Mouse (Mus musculus) liver, embryonic 14.5 days (tissue): ENCODE measurements around the gene Trim3. TPM values are rescaled to one million over a fixed set of nuclear protein-coding genes. Genes with fewer than 3 reads are reported as not detected.

Experiments used
- ATAC-seq: fragments of 200-750 bp; cut with Nextera tagmentation; 2 replicates; pipeline ENCODE4 v1.8.0; 2017; ENCODE audit warnings: moderate number of reproducible peaks, mild to moderate bottlenecking, moderate library complexity; ENCODE audit not compliant: insufficient read depth
- DNase-seq, 3 experiments: peaks; one replicate each; pipeline ENCODE4 v3.0.0-alpha.2; 2012 to 2013; ENCODE audit warnings: low read depth in 3 of 3, low spot score in 3 of 3
- H3K27ac ChIP-seq: fragments of 300-500 bp; sonication (generic); 2 replicates; pipeline ENCODE4 v1.5.1; 2014; ENCODE audit warnings: moderate library complexity, mild to moderate bottlenecking, control low read depth, inconsistent platforms
- H3K27me3 ChIP-seq: fragments of 300-500 bp; sonication (generic); 2 replicates; pipeline ENCODE4 v1.6.1; 2014; ENCODE audit warnings: mild to moderate bottlenecking, low read length, moderate library complexity; ENCODE audit not compliant: control insufficient read depth, insufficient read depth
- H3K36me3 ChIP-seq: fragments of 300-500 bp; sonication (generic); replicated peaks from 2 replicates; pipeline ENCODE4 v1.6.1; 2014; ENCODE audit warnings: low read depth; ENCODE audit not compliant: control insufficient read depth, insufficient read depth
- H3K4me1 ChIP-seq, 2 experiments: fragments of 200-500 bp in 1 of 2; fragments of 300-500 bp in 1 of 2; sonication (generic) in 1 of 2; replicated peaks; 2 replicates each; pipeline ENCODE4 v1.6.1; 2012 to 2014; ENCODE audit warnings: antibody characterized with exemption in 1 of 2, inconsistent platforms in 1 of 2, low read length in 1 of 2; ENCODE audit not compliant: control insufficient read depth in 2 of 2, insufficient read depth in 2 of 2
- H3K4me2 ChIP-seq: fragments of 300-500 bp; sonication (generic); 2 replicates; pipeline ENCODE4 v1.6.1; 2014; ENCODE audit warnings: low read depth, mild to moderate bottlenecking, control low read depth, moderate library complexity
- H3K4me3 ChIP-seq, 2 experiments: fragments of 200-500 bp in 1 of 2; fragments of 300-500 bp in 1 of 2; sonication (generic) in 1 of 2; 2 replicates each; pipeline ENCODE4 v1.5.1; 2012 to 2014; ENCODE audit warnings: low read depth in 2 of 2, low read length in 2 of 2, mild to moderate bottlenecking in 2 of 2, control low read depth in 1 of 2, inconsistent platforms in 1 of 2, moderate library complexity in 1 of 2; ENCODE audit not compliant: insufficient read depth in 1 of 2
- H3K9ac ChIP-seq: fragments of 300-500 bp; sonication (generic); replicated peaks from 2 replicates; pipeline ENCODE4 v1.6.1; 2014; ENCODE audit warnings: mild to moderate bottlenecking, control low read depth, moderate library complexity
- H3K9me3 ChIP-seq: fragments of 300-500 bp; sonication (generic); 2 replicates; pipeline ENCODE4 v1.6.1; 2016; ENCODE audit warnings: low read length, mixed read lengths; ENCODE audit not compliant: control insufficient read depth
- CTCF ChIP-seq: IDR thresholded peaks from 2 replicates; pipeline ENCODE4 v1.5.1; 2016; ENCODE audit warnings: antibody characterized with exemption, low read depth, control low read depth
- EP300 ChIP-seq: IDR thresholded peaks from 2 replicates; pipeline ENCODE4 v1.6.1; 2016; ENCODE audit warnings: antibody characterized with exemption, low read depth
- whole genome bisulfite sequencing: fragments of 180-500 bp; shearing (Covaris S2); extraction: QIAGEN DNeasy Blood & Tissue Kit; methylation state at CpG from one replicate; pipeline ENCODE4 v1.1.7; 2014; ENCODE audit not compliant: insufficient replicate concordance; 5-methylcytosine and 5-hydroxymethylcytosine counted together
- polyA plus RNA-seq, 2 experiments: library from polyadenylated mRNA; depleted of rRNA in 1 of 2; stranded (reverse) in 1 of 2; unstranded in 1 of 2; fragments of >200 nt; fragmentation: Nextera tagmentation in 1 of 2; extraction: Ambion mirVana in 1 of 2; gene quantifications; 2 replicates each; pipeline versions ENCODE4 v1.2.1 to v1.2.3; 2012 to 2014

Gene Trim3
- polyA plus RNA-seq, 2 experiments, result 2.2 to 4.3 TPM

- Histone ChIP-seq H3K27me3 (no peaks in the 10 kb centered on the region), H3K4me2 (no peak overlapping the region), H3K9ac (no peak overlapping the region), H3K4me1 (no peaks in the 10 kb centered on the region), H3K36me3 (no peaks in the 10 kb centered on the region), H3K27ac (no peak overlapping the region), H3K4me3 (no peak overlapping the region), H3K9me3 (no peaks in the 10 kb centered on the region)
- DNase-seq (no peak), ATAC-seq (no peak)
- TF ChIP-seq CTCF (no peak), EP300 (no peak)
- WGBS, result 26% methylated on average over 6 of the region's 6 CpGs
Observed at GRCm38 (mm10) chr7:105568988-105569471, 64.3 kb downstream of the Trim3 start.

DNA sequence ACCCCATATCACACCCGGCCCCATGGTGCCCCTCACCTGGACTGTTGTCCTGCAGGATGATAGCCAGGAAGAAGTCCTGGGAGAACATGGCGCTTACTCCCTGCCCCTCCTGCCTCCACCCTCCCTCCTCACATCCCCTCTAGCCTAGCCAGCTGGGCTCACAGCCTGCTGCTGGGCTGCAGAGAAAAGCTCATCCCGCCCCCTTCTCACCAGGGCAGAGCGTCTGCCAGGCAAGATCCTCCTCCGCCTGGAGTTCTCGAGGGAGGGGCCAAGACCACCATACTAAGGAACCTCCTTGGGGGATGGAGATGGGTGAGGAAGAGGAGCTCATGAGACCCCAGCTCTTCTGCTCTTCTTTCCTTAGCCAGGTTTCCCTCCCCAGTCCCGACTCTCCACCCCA, 64.8 kb downstream of the Trim3 start:
- H3K4me2 ChIP-seq, result no peak overlapping the region
- no peak overlapping the region for H3K27ac ChIP-seq
- H3K9ac ChIP-seq, result no peak overlapping the region
- 35% methylated on average over 7 of the region's 7 CpGs for WGBS
- H3K9me3 ChIP-seq, result no peaks in the 10 kb centered on the region
- H3K4me1 ChIP-seq, result no peaks in the 10 kb centered on the region
- no peaks in the 10 kb centered on the region for H3K36me3 ChIP-seq
- ATAC-seq (no peak), DNase-seq (no peak)
- H3K27me3 ChIP-seq, result no peaks in the 10 kb centered on the region
- no peak overlapping the region for H3K4me3 ChIP-seq
- TF ChIP-seq EP300 (no peak), CTCF (no peak)

DNA sequence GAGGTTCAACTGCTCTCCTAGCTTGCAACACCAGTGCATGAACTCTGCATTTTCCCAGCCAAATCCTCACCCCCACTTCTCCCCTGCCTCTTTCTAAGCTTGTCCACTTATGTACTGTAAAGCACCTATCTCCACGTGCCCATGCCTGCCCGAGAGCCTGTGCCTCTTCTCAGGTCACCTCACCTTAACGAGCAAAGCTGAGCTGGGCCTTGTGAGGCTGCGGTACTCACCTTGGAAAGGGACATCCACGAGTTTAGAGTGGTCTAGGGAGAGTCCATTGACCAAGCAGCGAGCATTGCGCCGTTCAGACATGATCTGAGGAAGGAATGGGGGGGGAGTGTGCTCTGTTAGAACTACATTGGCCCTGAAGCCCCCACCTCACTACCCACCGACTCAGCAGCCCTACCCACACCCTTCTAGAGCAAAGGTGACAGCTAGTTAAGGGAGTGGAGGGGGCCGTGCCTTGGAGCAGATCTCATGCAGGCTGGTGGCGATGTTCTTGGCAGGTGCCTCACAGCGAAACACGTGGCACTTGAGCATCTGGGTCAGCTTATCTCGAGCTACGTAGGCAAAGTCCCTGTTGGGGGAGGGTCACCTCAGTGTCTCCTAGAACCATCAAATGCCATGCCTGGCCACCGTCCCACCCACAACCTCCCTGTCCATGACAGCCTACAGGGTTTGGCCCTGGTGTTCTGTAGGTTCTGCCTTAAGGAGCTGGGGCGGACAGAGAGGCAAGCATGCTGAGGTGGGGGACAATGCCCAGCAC, 68.1 kb downstream of the Trim3 start:
- WGBS, result 58% methylated on average over 17 of the region's 17 CpGs
- H3K4me3 ChIP-seq, result no peak overlapping the region
- H3K9ac ChIP-seq, result no peak overlapping the region
- TF ChIP-seq CTCF, result no peak
- no peak for TF ChIP-seq EP300
- no peaks in the 10 kb centered on the region for H3K27me3 ChIP-seq
- H3K36me3 ChIP-seq, result no peaks in the 10 kb centered on the region
- no peak for ATAC-seq
- no peaks in the 10 kb centered on the region for H3K4me1 ChIP-seq
- H3K27ac ChIP-seq, result no peak overlapping the region
- H3K4me2 ChIP-seq, result no peak overlapping the region
- DNase-seq, result no peak
- no peaks in the 10 kb centered on the region for H3K9me3 ChIP-seq

GRCm38 (mm10) chr7:105563367-105563766, 70.0 kb downstream of the Trim3 start:
- Histone ChIP-seq H3K27me3 (no peaks in the 10 kb centered on the region), H3K9ac (no peak overlapping the region), H3K4me1 (no peaks in the 10 kb centered on the region), H3K4me3 (no peak overlapping the region), H3K36me3 (no peaks in the 10 kb centered on the region), H3K27ac (no peak overlapping the region), H3K4me2 (no peak overlapping the region), H3K9me3 (no peaks in the 10 kb centered on the region)
- ATAC-seq (no peak), DNase-seq (no peak)
- TF ChIP-seq EP300 (no peak), CTCF (no peak)
- WGBS, result 45% methylated on average over 3 of the region's 3 CpGs

DNA sequence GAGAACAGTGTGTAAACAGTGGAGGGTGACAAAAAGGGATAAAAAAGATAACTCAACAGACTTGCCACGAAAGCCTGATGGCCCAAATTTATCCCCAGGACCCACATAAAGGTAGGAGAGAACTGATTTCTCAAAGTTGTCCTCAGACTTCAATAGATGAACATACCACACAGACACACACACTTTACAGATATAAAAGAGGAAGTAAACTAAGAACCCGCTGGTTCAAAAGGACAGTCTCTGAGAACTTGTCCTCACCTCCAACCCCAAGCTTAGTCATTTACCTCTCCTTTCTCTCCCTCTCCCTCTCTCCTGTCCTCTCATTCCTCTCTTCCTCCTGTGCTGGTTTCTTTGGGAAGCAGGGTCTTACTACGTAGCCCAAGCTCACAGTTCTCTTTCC, 71.1 kb downstream of the Trim3 start:
- no peaks in the 10 kb centered on the region for H3K27me3 ChIP-seq
- no peak for TF ChIP-seq CTCF
- no peak for TF ChIP-seq EP300
- WGBS, result 32% methylated on average over 3 of the region's 3 CpGs
- peaks cover 5% of the 10 kb centered on the region for H3K36me3 ChIP-seq
- no peak overlapping the region for H3K27ac ChIP-seq
- H3K9me3 ChIP-seq, result no peaks in the 10 kb centered on the region
- ATAC-seq (no peak), DNase-seq (no peak)
- no peak overlapping the region for H3K9ac ChIP-seq
- H3K4me3 ChIP-seq, result no peak overlapping the region
- H3K4me2 ChIP-seq, result no peak overlapping the region
- H3K4me1 ChIP-seq, result no peaks in the 10 kb centered on the region
